Mouse (Mus musculus): ENCODE measurements around the gene Guca1b.

GRCm38 (mm10) chr17:47428831-47429304 is 43.7 kb downstream of the Guca1b start:
- TF ChIP-seq GATA1 (IDR thresholded peaks at IDR 0.05; ENCODE audit: low read length) (no peak), TAL1 (IDR thresholded peaks at IDR 0.05; ENCODE audit: low read length) (no peak)

Data from erythroblast, embryonic 14.5 days (primary cell).